Mouse (Mus musculus) liver, adult (tissue): ENCODE results near the gene Tmsb15b1.

Experiments
- GATA4 ChIP-seq: IDR thresholded peaks from 2 replicates; pipeline ENCODE4 v1.6.1; 2014; ENCODE audit warnings: mild to moderate bottlenecking, low read length; ENCODE audit not compliant: insufficient replicate concordance

The Tmsb15b1 gene

DNA sequence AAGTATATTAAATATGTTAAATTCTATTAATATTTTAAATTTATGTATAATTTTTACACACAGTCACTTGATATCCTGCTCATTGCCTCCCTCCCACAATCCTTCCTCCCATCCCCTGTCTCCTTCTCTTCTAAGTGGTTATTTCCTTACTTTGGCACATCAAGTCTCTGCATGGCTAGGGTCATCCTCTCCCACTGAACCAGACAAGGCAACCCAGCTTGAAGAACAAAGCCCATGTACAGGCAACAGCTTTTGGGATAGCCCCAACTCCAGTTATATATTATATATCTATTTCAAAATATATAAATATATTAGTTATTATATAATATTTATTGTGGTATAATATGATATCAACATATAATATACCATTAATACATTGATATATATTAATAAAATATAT lies 50.8 kb downstream of the Tmsb15b1 start:
- no peak for TF ChIP-seq GATA4
